Mouse (Mus musculus): ENCODE measurements around the gene 2210016L21Rik. TPM values are rescaled to one million over a fixed set of nuclear protein-coding genes. Genes with fewer than 3 reads are reported as not detected.
"Not testable (repeated sequence)": the region's sequence is repeated elsewhere in the genome, so short reads cannot be mapped to it uniquely, and the experiment has no call there.

Gene 2210016L21Rik
- total and polyA plus RNA-seq, 2 experiments from 2014 or later = 16.0 to 32.2 TPM

DNA sequence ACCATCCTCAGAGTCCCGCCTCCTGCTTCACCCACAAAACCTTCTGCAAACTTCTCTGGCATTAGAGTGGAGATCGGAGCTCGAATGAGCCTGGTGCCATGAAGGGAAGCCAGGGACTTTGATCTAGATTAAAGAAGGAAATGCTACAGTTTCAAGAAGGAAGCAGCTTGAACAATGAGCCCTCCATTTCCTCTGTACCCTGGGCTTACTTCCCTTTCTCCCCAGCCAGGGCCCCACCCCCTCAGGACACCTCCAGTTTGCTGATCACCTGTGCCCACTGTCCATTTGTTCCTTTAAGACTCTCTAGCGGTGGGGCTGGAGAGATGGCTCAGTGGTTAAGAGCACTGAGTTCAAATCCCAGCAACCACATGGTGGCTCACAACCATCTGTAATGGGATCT is 25.2 kb upstream of the 2210016L21Rik start:
- no peak overlapping the region for H3K27ac ChIP-seq (ENCODE audit: low read depth)
- 71% methylated on average over 4 of the region's 4 CpGs for WGBS
- H3K4me2 ChIP-seq (ENCODE audit: low read depth, low read length) = no peak overlapping the region
- H3K9ac ChIP-seq (replicated peaks; ENCODE audit: low read depth, low read length) = no peak overlapping the region
- ATAC-seq (ENCODE audit: insufficient read depth, low read depth) = no peak
- TF ChIP-seq CTCF (IDR thresholded peaks at IDR 0.05; ENCODE audit: low read depth) (no peak), EP300 (IDR thresholded peaks at IDR 0.05; ENCODE audit: low read depth) (no peak)
- DNase-seq (ENCODE audit: low spot score) = no peak
- H3K9me3 ChIP-seq (replicated peaks; ENCODE audit: control insufficient read depth, low read length) = no peaks in the 10 kb centered on the region
- no peaks in the 10 kb centered on the region for H3K27me3 ChIP-seq (ENCODE audit: control insufficient read depth, insufficient read depth, low read length)
- H3K4me3 ChIP-seq (ENCODE audit: low read depth, low read length) = no peak overlapping the region
- no peaks in the 10 kb centered on the region for H3K4me1 ChIP-seq (ENCODE audit: control insufficient read depth, insufficient read depth)
- H3K36me3 ChIP-seq (replicated peaks; ENCODE audit: control insufficient read depth, insufficient read depth, low read length) = no peaks in the 10 kb centered on the region

DNA sequence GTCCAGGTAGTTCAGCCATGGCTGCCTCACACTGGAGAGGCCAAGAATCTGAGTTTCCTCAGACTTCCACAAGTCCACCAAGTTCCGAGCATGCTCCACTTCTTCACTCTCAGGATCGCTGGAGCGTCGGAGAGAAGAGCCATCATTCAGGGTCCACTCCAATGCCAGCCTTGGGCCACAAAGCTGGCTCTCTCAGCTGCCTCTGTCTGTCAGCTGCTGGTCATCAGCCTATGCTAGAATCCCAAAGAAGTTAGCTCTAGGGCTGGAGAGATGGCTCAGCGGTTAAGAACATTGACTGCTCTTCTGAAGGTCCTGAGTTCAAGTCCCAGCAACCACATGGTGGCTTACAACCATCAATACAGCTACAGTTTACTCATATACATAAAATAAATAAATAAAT is 24.6 kb upstream of the 2210016L21Rik start:
- not testable (repeated sequence) for H3K4me3 ChIP-seq (ENCODE audit: low read depth, low read length); H3K27me3 ChIP-seq (ENCODE audit: control insufficient read depth, insufficient read depth, low read length); H3K9me3 ChIP-seq (replicated peaks; ENCODE audit: control insufficient read depth, low read length); H3K36me3 ChIP-seq (replicated peaks; ENCODE audit: control insufficient read depth, insufficient read depth, low read length); H3K4me1 ChIP-seq (ENCODE audit: control insufficient read depth, insufficient read depth); H3K9ac ChIP-seq (replicated peaks; ENCODE audit: low read depth, low read length); ATAC-seq (ENCODE audit: insufficient read depth, low read depth); H3K27ac ChIP-seq (ENCODE audit: low read depth); H3K4me2 ChIP-seq (ENCODE audit: low read depth, low read length); DNase-seq (ENCODE audit: low spot score)
- 85% methylated on average over 5 of the region's 5 CpGs for WGBS

DNA sequence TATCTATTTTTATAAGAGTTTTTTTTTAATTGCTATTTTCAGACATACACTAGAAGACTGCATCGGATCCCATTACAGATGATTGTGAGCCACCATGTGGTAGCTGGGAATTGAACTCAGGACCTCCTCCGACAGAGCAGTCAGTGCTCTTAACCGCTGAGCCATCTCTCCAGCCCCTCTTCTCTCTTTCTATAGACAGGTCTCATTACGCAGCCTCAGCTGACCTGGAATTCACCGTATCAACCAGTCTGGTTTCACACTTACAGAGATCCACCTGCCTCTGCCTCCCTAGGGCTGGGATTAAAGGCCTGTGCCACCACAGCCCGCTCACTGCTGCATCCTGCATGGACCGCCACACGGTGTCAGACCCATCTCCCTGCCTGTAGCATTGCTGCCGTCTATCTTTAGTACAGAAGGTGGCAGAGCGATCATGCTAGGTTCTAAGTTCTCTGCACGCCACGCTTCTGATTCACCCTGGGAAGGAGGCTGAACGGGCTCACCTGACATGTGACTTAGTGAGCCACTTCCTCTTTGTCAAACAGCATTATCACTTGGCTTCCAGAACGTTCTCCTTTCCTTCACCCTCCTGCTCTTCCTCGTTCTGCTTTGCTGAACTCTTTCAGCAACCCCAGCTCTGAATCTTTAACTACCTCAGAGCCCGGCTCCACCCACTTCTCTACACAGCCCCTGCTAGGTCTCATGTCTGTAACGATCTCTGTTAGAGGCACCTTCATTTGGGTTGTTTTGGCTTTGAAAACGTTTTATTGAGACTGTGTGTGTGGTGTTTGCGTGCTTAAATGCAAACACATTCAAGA is 20.2 kb upstream of the 2210016L21Rik start:
- no peak overlapping the region for H3K9ac ChIP-seq (replicated peaks; ENCODE audit: low read depth, low read length)
- H3K4me2 ChIP-seq (ENCODE audit: low read depth, low read length) = no peak overlapping the region
- peak overlapping the region; percentile 48; the same call in 1 of the 2 replicates for H3K27ac ChIP-seq (ENCODE audit: low read depth)
- no peak for TF ChIP-seq EP300 (IDR thresholded peaks at IDR 0.05; ENCODE audit: low read depth)
- no peak for TF ChIP-seq CTCF (IDR thresholded peaks at IDR 0.05; ENCODE audit: low read depth)
- DNase-seq (ENCODE audit: low spot score) (peak; percentile 8), ATAC-seq (ENCODE audit: insufficient read depth, low read depth) (0 out of 2 replicates have a peak, but pooled peaks have one; percentile 5)
- H3K4me1 ChIP-seq (ENCODE audit: control insufficient read depth, insufficient read depth) = 0 out of 2 replicates have a peak, but pooled peaks cover 5% of the 10 kb centered on the region
- H3K36me3 ChIP-seq (replicated peaks; ENCODE audit: control insufficient read depth, insufficient read depth, low read length) = no peaks in the 10 kb centered on the region
- H3K9me3 ChIP-seq (replicated peaks; ENCODE audit: control insufficient read depth, low read length) = no peaks in the 10 kb centered on the region
- WGBS = 59% methylated on average over 19 of the region's 19 CpGs
- no peaks in the 10 kb centered on the region for H3K27me3 ChIP-seq (ENCODE audit: control insufficient read depth, insufficient read depth, low read length)
- no peak overlapping the region for H3K4me3 ChIP-seq (ENCODE audit: low read depth, low read length)

- DNase-seq (ENCODE audit: low spot score) (no peak), ATAC-seq (ENCODE audit: insufficient read depth, low read depth) (peak; percentile 54; the same call in 1 of the 2 replicates)
- Histone ChIP-seq H3K4me3 (ENCODE audit: low read depth, low read length) (no peak overlapping the region), H3K4me2 (ENCODE audit: low read depth, low read length) (no peak overlapping the region; the same call in 1 of the 2 replicates), H3K4me1 (ENCODE audit: control insufficient read depth, insufficient read depth) (0 out of 2 replicates have a peak, but pooled peaks cover 5% of the 10 kb centered on the region), H3K27me3 (ENCODE audit: control insufficient read depth, insufficient read depth, low read length) (no peaks in the 10 kb centered on the region), H3K27ac (ENCODE audit: low read depth) (no peak overlapping the region; the same call in 1 of the 2 replicates), H3K9me3 (replicated peaks; ENCODE audit: control insufficient read depth, low read length) (no peaks in the 10 kb centered on the region), H3K9ac (replicated peaks; ENCODE audit: low read depth, low read length) (no peak overlapping the region), H3K36me3 (replicated peaks; ENCODE audit: control insufficient read depth, insufficient read depth, low read length) (no peaks in the 10 kb centered on the region)
- WGBS = 59% methylated on average over 10 of the region's 10 CpGs
- TF ChIP-seq CTCF (IDR thresholded peaks at IDR 0.05; ENCODE audit: low read depth) (no peak), EP300 (IDR thresholded peaks at IDR 0.05; ENCODE audit: low read depth) (no peak)
Observed at GRCm38 (mm10) chr5:114922366-114922731, 19.6 kb upstream of the 2210016L21Rik start.

- ATAC-seq (ENCODE audit: insufficient read depth, low read depth) = peak; percentile 46; the same call in 1 of the 2 replicates
- H3K4me1 ChIP-seq (ENCODE audit: control insufficient read depth, insufficient read depth) = 0 out of 2 replicates have a peak, but pooled peaks cover 5% of the 10 kb centered on the region
- H3K9me3 ChIP-seq (replicated peaks; ENCODE audit: control insufficient read depth, low read length) = no peaks in the 10 kb centered on the region
- peak within 1 kb of the TSS; percentile 48; the same call in 1 of the 2 replicates for H3K27ac ChIP-seq (ENCODE audit: low read depth)
- peak; percentile 55 for DNase-seq (ENCODE audit: low spot score)
- H3K4me3 ChIP-seq (ENCODE audit: low read depth, low read length) = peak within 1 kb of the TSS; percentile 42
- TF ChIP-seq CTCF (IDR thresholded peaks at IDR 0.05; ENCODE audit: low read depth) = no peak
- no peak for TF ChIP-seq EP300 (IDR thresholded peaks at IDR 0.05; ENCODE audit: low read depth)
- H3K36me3 ChIP-seq (replicated peaks; ENCODE audit: control insufficient read depth, insufficient read depth, low read length) = no peaks in the 10 kb centered on the region
- peak within 1 kb of the TSS; percentile 53 for H3K4me2 ChIP-seq (ENCODE audit: low read depth, low read length)
- 23% methylated on average over 15 of the region's 15 CpGs for WGBS
- H3K9ac ChIP-seq (replicated peaks; ENCODE audit: low read depth, low read length) = peak within 1 kb of the TSS; percentile 22
- no peaks in the 10 kb centered on the region for H3K27me3 ChIP-seq (ENCODE audit: control insufficient read depth, insufficient read depth, low read length)
Observed at GRCm38 (mm10) chr5:114922998-114923473, 18.9 kb upstream of the 2210016L21Rik start, which contains the start of gene Oasl1. Gene Oasl1 (plus strand): TSS chr5:114923240.

All from heart, postnatal 0 days (tissue).